Mouse (Mus musculus) large intestine, adult 2 months (tissue): ENCODE measurements around the gene Gm6657. TPM values are rescaled to one million over a fixed set of nuclear protein-coding genes. Genes with fewer than 3 reads are reported as not detected.

Experiments
- DNase-seq: peaks from one replicate; pipeline ENCODE4 v3.0.0-alpha.2; 2012; ENCODE audit warnings: low read depth, low spot score
- WGBS: fragments of 180-500 bp; shearing (Covaris S2); methylation state at CpG from one replicate; pipeline ENCODE4 v1.1.7; 2018; 5-methylcytosine and 5-hydroxymethylcytosine counted together
- polyA plus RNA-seq: library from polyadenylated mRNA; depleted of rRNA; stranded (reverse); fragments of >200 nt; gene quantifications from 2 replicates; pipeline ENCODE4 v1.2.3, GENCODE M21; 2012; rRNA removed

Gm6657 gene
- polyA plus RNA-seq, result not detected in 2 replicates

- no peak for DNase-seq
Observed at GRCm38 (mm10) chr12:78193942-78194341, at the start of gene Gm6657. Gene Gm6657, plus strand, starts transcription at chr12:78194242.

- 44% methylated on average over 7 of the region's 7 CpGs for WGBS
- DNase-seq, result no peak
Observed at GRCm38 (mm10) chr12:78153308-78154002, 40.6 kb upstream of the Gm6657 start.

- DNase-seq, result no peak
Observed at GRCm38 (mm10) chr12:78170178-78170577, 23.9 kb upstream of the Gm6657 start.

- WGBS, result 67% methylated on average over 3 of the region's 3 CpGs
- no peak for DNase-seq
Observed at GRCm38 (mm10) chr12:78173945-78174344, 20.1 kb upstream of the Gm6657 start.

GRCm38 (mm10) chr12:78174671-78175070, 19.4 kb upstream of the Gm6657 start:
- 85% methylated on average over 4 of the region's 4 CpGs for WGBS
- no peak for DNase-seq

GRCm38 (mm10) chr12:78181452-78181851, 12.6 kb upstream of the Gm6657 start:
- 76% methylated on average over 2 of the region's 2 CpGs for WGBS
- DNase-seq, result no peak

GRCm38 (mm10) chr12:78195368-78195767, 1.3 kb downstream of the Gm6657 start:
- no peak for DNase-seq
- WGBS, result 62% methylated on average over 2 of the region's 2 CpGs

GRCm38 (mm10) chr12:78203646-78204045, 9.6 kb downstream of the Gm6657 start:
- no peak for DNase-seq
- WGBS, result 66% methylated on average over 5 of the region's 5 CpGs

GRCm38 (mm10) chr12:78205915-78206570, 12.0 kb downstream of the Gm6657 start:
- DNase-seq, result no peak
- 2% methylated on average over 5 of the region's 5 CpGs for WGBS

GRCm38 (mm10) chr12:78206571-78206960, 12.5 kb downstream of the Gm6657 start:
- DNase-seq, result no peak
- WGBS, result 77% methylated on average over 4 of the region's 4 CpGs

GRCm38 (mm10) chr12:78209856-78210255, 15.8 kb downstream of the Gm6657 start:
- WGBS, result 88% methylated on average over 2 of the region's 2 CpGs
- DNase-seq, result no peak

GRCm38 (mm10) chr12:78215490-78215889, 21.4 kb downstream of the Gm6657 start:
- WGBS, result 54% methylated on average over 6 of the region's 6 CpGs

GRCm38 (mm10) chr12:78219191-78219825, 25.3 kb downstream of the Gm6657 start:
- DNase-seq, result no peak

More at GRCm38 (mm10) chr12:78215490-78215889, 21.4 kb downstream of the Gm6657 start:
- DNase-seq, result no peak

GRCm38 (mm10) chr12:78225707-78226518, 31.9 kb downstream of the Gm6657 start, which contains the start of gene Gphn:
Gene Gphn, plus strand, starts transcription at chr12:78226379.
- WGBS, result under 1% methylated on average over 70 of the region's 70 CpGs
- DNase-seq, result no peak

More at GRCm38 (mm10) chr12:78219191-78219825, 25.3 kb downstream of the Gm6657 start:
- WGBS, result 15% methylated on average over 4 of the region's 4 CpGs

GRCm38 (mm10) chr12:78226519-78226875, 32.5 kb downstream of the Gm6657 start:
- WGBS, result 2% methylated on average over 45 of the region's 48 CpGs
- no peak for DNase-seq

GRCm38 (mm10) chr12:78227021-78227932, 33.2 kb downstream of the Gm6657 start:
- no peak for DNase-seq
- WGBS, result under 1% methylated on average over 53 of the region's 57 CpGs

GRCm38 (mm10) chr12:78228139-78228538, 34.1 kb downstream of the Gm6657 start:
- 41% methylated on average over 4 of the region's 4 CpGs for WGBS
- DNase-seq, result no peak

- DNase-seq, result no peak
Observed at GRCm38 (mm10) chr12:78232560-78232959, 38.5 kb downstream of the Gm6657 start.

GRCm38 (mm10) chr12:78248366-78248765, 54.3 kb downstream of the Gm6657 start:
- no peak for DNase-seq
- 33% methylated on average over 1 of the region's 1 CpGs for WGBS
